Mouse (Mus musculus): ENCODE measurements around the gene Gm29776.

Gene Gm29776

DNA sequence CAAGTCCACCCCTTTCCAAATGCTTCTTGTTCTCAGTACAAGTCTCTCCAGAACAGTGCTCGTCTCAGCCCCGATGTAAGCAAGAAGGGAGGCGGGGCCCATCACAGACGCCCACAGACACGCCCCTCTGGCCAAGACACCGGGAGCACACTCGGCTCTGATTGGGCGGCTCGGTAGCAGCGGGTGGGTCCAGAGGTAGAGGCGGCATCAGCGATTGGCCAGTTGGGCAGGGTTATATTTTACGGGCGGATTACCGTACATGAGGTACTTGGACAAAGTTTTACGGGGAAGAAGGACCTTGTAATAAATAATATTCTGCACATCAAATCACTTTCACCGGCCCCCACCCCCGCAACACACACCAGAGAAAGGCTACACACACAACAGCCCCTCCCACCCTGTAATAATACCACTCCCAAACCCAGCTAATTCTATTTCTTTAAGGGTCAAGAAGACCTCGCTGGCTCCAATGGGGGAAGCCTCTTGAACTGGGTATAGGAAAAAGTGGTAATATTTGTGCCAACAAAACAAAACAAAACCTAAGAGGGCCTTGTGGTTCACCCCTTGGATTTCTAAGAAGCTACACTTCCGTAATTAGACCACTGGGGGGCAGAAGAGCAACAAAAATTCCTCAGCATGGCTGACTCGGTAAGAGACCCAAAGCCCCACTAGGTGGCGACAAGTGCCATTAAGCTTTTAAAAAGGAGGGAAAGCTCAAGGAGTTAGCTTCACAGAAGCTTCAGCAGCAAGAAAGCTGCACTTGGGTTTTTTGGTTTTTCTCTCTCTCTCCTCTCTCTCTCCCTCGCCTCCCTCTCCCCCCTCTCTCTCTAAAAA is 47.8 kb downstream of the Gm29776 start:
- WGBS = 51% methylated on average over 23 of the region's 23 CpGs

DNA sequence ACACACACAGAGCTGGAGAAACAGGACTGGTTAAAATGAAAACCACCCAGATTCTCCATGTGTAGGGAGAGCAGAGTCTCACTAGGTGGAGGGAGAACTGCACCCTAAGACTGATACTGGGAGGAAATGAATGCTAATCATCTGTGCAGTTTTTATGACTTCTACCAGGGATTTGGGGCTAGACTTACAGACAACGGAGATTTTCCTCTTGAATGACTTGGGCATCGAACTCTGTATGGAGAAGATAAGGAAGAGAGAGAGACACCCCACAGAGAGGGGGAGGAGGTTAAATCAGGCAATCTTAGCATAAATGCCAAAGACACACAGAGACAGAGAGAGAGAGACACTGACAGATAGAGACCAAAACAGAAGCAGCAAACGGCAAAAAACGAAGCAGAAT is 50.7 kb downstream of the Gm29776 start:
- 46% methylated on average over 4 of the region's 4 CpGs for WGBS

DNA sequence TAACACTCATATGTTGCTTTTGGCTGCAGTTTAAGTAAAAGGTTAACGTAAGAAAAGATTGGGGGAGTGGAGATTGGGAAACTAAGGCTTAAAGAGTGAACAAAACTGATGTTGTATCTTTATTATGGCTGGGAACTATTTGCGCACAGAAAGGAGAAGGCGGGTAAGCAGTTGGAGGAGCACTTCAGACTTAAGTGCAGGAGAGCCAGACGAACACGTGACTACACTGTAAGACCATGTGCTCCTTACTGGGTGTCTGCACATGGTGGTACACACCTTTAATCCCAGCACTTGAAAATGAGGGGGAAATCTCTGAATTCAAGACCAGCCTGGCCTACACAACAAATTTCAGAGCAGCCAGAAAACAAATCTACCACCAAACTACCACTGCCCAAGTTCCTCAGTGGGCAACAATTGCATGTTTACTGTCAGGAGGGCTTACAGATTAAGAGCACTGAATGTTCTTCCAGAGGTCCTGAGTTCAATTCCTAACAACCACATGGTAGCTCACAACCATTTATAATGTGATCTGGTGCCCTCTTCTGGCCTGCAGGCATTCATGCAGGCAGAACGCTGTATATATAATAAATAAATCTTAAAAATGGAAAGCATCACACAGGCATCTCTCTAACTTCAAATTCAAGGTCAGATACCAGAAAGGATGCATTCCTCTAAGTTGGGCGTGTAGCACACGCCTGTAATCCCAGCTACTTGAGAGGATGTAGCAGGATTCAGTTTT is 51.6 kb downstream of the Gm29776 start:
- WGBS = 82% methylated on average over 8 of the region's 8 CpGs

DNA sequence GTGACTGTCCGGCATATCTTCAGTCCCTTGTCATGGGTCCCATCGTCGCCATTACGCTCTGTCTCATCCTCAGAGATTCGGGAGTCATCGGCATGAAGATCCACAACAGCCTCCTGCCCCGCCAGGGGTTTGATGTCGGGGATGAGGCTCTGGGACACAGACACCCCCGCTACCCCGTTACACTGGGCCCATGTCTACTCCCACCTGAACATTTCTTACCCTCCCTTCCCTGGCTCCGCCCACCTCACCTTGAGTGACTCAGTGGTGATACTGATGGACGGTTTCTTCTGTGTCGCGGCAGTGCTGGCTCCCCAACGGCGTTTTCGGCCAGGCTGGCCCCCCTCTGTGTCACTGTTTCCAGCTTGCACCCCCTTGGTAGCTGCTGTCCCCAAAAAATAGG is 52.2 kb downstream of the Gm29776 start:
- WGBS = 84% methylated on average over 17 of the region's 17 CpGs

DNA sequence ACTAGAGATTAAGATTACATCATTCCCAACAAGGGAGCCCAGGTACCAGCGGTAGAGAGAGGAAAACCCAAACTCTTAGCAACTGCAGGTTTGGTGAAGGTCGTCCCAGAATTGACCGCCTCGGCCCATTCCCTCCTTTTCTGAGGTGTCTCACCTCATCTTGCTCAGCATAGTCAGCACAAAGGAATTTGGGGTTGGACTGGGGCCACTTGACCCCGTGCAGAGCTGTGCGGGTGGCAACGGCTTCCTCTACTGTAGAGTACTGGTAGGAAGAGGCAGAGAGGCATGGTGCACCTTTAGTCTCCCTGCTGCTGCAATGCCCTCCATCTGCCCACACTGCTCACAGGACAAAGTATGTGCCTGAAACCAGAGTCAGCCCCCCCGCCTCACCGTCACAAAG is 54.3 kb downstream of the Gm29776 start:
- WGBS = 85% methylated on average over 9 of the region's 9 CpGs

DNA sequence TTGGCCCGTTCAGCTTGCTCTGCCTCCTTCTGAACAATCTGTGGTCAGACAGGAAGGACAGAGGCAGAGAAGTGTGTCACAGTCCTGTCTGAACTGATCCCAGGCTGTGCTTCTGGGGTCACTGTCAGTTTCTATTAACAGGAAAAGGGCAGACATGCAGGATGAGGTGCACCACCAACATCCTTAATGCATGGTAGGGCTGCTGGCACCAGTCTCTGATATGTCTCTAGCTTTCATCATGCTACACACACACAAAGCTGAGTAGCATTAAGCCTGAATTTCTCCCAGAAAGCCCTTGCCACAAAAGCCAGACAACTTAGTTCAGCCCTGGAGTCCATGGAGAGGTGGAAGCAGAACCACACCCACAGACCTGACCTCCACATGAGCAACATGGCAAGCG is 55.6 kb downstream of the Gm29776 start:
- WGBS = 68% methylated on average over 2 of the region's 2 CpGs
